Mouse (Mus musculus) embryonic fibroblast, embryonic 13.5 days (primary cell): ENCODE data around the gene C2cd5.

ENCODE experiments used
- CTCF ChIP-seq: IDR thresholded peaks from 2 replicates; pipeline ENCODE4 v1.5.1; 2011; ENCODE audit warnings: mild to moderate bottlenecking, control low read depth, low read length, moderate library complexity, borderline replicate concordance; ENCODE audit not compliant: insufficient read depth
- POLR2A ChIP-seq: IDR thresholded peaks from 2 replicates; pipeline ENCODE4 v1.6.1; 2011; ENCODE audit warnings: low read depth, mild to moderate bottlenecking, control low read depth, low read length, moderate library complexity

GRCm38 (mm10) chr6:143035261-143035660 lies 64.7 kb downstream of the C2cd5 start:
- TF ChIP-seq CTCF (no peak), POLR2A (no peak)
